Mouse (Mus musculus) cerebellum, adult (tissue): ENCODE measurements around the gene Lpcat2.
"Not testable (repeated sequence)": the region's sequence is repeated elsewhere in the genome, so short reads cannot be mapped to it uniquely, and the experiment has no call there.

Experiments used
- ATAC-seq: cut with Nextera tagmentation; 2 replicates; pipeline ENCODE4 v1.9.2; 2017; ENCODE audit warnings: mild to moderate bottlenecking, moderate library complexity, mixed read lengths; ENCODE audit not compliant: insufficient number of reproducible peaks, low FRiP score, low TSS enrichment

Gene Lpcat2

DNA sequence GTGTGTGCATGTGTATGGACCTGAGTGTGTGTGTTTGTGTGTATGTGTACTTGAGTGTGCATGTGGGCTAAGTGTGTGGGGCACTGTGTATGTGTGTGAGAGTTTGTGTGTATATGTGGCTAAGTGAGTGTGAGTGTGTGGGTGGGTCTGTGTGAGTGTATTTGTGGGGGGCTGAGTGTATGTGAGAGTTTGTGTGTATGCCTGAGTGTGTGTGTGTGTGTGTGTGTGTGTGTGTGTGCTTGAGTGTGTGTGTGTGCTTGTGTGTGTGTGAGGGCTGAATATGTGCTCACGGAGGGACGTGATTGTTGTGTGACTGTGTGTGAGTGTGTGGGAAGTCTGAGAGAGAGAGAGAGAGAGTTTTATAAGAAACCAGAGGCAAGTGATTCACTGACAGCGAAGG, 3.8 kb upstream of the Lpcat2 start:
- ATAC-seq: no peak

DNA sequence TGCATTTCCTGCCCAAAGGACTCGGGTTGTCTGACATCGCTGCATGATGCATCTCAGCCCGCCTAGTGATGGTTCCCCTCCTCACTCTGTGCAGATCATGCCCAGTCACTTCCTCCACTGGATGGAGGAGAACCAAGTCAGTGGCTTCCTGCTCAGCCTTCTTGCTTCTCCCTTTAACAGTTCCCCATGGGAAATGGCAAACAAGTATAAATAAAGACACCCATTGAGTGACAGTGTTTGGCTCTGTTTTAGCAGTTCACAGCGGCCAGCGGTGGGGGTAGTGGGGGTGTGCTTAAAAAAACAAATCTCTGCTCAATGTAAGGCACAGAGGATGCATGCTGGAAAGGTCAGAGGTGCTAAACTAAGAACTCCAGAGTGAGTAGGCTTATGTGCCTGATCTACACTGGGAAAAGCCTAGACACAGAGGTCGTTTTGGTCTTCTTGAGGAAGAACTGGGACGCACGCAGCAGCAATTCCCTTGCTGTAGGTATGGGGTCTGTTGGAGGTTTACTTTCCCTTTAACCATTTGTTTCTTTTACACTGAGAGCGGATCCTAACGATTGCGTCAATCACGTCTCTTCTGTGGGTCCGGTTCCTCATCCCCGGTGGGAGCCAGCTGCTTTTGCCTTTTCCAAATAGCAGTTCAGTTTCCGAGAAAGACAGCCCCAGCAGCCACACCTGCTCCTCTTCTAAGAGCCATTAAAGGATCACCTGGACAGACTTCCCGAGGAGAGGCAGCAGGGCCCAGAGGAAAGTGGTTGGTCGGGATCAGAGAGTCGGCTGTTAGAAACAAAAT, 1.8 kb upstream of the Lpcat2 start:
- ATAC-seq: no peak

DNA sequence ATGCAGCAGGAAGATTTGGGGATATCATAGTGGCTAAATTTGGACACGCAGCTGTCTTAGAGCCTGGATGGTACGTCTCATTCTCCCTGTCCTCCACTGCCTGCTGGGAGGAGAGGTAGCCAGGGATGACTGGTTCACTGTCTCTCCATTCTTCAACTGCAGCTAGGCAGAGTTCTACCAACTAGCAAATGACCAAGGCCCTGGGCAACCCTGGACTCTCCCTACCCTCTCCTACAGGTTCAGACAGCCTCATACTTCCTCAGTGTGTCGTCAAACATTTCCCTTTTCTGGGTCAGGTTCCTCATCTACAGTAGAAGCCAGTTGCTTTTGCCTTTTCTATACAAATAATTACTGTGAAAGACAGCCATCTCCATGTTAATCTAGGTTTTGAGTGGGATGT, 466 bp upstream of the Lpcat2 start:
- no peak for ATAC-seq

DNA sequence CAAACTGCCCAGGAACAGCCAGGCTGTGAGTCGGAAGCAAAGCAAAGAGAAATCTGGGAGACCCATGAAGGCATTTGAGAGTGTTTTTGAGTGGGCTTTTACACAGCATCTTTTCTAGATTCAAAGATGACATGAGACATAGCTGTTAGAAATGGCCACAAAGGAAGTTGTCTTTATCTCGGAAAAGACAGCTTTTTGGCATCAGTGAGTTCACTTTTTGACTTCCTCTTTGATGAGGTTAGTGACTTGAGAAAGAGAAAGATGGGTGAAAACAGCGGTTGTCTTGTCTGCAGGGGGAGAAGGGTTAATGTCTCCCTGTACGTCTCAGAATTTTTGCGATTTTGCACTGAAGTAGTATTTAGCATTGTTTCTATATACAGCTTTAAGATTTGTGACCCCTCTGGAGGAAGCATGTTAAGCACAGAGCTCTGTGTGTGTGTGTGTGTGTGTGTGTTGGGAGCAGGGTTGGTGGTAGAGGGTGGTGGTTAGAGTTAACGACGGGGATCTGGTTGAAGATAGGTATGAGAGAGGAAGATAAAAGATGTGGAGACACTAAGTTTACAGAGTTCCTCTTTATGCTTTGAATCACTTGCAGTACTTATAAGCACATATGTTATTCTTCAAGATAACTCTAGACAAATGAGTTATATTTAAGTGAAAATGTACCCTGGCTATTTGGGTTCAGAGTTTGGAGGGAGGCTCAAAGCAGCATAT, 1.3 kb downstream of the Lpcat2 start:
- ATAC-seq: no peak

DNA sequence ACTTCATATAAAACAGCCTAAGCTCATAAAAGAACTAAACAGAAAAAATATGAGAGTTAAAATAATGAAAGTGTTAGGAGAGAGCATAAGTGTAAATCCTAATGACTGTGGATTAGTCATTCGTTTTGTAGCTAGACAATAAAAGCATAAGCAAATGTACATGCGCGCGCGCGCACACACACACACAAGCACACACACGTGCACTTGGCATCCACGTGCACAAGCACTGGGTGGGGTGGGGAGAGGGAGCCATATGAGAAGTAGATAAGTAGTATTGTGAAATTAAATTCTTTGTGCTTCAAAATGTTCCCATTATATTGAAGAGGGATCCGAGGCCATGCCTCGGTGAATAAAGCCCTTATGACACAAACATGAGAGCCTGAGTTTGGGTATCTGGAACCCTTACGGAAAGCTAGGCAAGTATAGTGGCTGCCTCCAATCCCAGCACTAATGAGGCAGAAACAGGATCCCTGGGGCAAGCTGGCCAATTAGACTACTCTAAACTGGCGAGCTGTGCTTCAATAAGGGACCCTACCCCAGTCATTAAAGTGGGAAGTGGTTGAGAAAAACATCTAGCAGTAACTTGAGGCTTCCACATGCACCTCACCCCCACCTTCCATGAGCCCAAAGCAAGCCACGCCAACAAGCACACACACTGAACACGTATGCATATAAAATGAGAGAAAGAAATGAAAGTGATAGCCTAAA, 3.5 kb downstream of the Lpcat2 start:
- ATAC-seq: no peak

DNA sequence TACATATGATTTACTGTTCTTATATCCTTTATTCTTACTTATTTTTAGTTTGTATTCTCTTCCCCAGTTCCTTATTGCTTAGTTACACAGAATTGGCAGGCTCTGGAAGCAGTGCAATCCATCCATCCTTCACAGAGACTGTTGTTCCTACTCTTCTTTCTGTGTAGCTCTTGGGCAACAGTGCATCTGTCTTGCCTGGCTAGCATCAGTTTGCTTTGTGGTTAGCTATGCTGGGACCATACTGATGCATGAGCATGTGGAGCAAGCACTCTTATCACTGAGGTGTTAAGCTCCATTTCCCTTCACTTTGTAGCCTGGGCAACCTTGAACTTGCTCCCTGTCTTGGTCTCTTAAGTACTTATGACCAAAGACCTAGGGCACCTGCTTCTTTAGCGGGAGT, 6.8 kb downstream of the Lpcat2 start:
- no peak for ATAC-seq

DNA sequence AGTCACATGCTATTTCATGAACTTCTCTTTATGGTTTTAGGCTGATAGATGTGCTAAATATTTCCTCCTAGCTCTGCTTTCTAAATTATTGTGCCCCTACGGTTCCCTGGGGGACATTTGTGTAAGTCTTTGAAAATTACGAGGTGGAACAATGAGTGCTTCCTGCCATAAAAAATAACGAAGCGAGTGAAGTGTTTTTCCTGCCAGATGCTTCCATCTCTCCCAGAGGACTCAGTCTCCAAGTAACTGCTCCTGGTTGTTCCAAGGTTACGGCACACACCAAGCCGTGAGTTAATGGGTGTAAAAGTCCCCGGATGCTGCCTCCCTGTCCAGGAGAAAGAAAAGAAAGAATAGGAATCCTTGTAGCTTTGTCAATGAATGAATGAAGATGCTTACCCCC, 15.1 kb downstream of the Lpcat2 start:
- no peak for ATAC-seq

DNA sequence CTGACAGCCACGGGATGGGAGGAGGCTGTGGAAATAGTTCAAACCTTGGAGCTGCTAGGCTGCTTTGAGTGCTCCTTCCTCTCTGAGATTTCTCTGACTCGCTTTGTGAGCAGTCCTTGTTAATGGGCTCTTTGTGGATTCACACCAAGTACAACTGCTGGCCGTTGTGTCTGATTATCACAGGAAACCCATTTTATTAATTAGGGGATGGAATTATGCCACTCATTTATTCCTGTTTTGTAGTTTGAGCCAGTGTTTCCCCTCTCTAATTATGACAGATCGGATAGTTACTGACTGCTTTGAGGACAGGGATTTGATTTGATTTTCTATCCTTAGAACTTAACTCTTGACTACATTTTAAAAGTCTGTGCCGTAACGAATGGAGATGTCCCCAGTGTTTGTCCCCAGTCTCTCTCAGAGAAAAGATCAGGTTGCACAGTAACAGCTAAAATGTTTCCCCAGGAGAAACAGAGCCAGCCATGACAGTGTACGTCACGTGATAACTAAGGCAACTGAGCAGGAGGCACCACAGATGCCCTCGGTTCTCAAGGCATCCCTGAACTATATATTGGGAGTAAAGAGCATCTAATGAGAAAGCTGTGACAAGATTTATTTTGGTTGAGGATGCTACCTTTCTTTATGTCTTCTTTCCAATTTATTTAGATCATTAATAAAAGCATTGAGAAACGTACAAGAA, 17.1 kb downstream of the Lpcat2 start:
- no peak for ATAC-seq

DNA sequence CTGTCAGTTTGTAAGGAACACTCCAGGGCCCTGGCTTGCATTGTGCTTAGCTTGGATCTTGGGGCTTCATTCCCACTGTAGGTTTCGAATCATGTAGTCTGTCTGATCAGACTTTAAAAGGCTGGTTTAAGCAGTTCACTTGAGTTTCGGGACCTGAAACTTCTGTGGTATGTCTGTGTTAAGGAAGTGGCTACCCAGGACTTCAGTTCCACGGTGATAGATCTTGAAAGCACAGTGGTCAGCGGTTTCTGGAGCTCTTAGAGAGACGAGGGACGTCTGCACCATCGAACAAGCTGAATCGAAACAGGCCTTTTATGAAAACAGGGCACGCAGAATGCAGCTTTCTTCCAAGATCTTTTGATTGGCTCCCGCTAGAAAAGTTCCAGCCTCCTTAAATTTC, 20.7 kb downstream of the Lpcat2 start:
- no peak for ATAC-seq

DNA sequence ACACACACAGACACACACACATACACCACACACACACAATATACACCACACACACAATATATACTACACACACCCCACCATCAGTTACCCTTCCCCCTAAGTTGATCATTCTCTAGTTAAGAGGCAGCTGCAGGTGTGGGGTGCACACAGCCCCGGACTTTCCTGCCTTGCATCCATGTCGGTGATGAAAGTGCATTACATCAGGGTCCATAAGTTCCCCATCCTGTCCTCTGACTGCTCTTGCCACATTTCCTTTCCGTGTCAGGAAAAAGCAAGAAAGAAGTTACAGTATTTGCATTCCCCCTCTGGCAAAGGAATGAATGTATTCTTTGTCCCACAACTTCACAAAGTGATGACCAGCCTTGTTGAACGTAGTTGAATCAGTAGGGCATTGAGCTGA, 26.1 kb downstream of the Lpcat2 start:
- ATAC-seq: no peak

DNA sequence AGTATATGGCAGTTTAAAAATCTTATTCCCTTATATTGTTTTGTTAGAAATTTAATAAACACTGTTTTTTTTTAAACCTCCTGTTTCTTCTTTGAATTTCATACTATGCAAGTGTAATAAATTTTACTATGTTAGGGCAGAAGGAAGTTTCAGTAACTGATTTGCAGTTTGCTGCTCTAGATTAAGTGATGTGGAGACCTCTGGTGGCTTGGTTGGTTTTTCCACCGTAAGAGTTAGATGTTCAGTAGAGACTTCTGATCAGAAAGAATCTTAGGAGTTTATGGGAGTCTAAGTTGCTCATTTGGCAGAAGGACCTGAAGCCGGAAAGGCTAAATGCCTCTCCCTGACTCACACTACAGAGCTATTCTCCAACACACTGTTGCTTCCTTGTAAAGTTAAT, 28.6 kb downstream of the Lpcat2 start:
- ATAC-seq: no peak

DNA sequence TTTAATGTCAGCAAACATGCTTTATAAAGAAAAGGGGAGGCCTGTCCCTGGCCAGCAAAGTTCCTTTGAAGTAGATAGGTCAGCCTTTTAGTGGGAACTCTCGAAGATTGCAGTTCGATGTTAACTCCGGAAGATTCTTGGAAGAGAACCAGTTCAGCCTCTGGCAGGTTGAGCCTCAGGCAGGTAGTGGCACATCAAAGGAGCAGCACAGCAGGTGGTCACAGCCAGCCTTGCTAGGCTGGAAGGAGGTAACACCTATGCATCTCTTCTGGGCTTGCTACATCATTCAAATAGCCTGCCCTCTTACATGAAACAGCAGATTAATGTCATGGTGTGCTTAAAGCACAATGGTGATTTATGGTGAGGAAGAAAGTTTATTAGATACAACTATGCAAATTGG, 37.1 kb downstream of the Lpcat2 start:
- ATAC-seq: not testable (repeated sequence)

DNA sequence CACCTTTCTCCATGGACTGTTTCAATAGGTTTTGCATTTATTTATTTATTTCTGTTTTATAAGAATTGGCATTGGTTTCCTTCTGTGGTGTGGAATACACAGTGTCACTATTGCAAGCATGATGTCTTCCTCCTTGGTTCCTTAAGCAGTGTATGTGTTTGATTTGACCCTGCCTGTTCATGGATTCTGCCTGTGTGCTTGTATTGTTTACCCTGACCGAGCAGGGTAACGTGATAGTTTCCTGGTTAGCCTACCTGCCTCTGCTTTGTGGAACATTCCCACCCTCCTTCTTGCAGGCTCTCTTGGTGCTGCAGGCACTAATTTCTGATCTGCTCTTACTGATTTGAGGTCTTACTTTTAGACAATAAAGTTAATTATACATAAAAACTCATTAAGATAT, 38.7 kb downstream of the Lpcat2 start:
- no peak for ATAC-seq

DNA sequence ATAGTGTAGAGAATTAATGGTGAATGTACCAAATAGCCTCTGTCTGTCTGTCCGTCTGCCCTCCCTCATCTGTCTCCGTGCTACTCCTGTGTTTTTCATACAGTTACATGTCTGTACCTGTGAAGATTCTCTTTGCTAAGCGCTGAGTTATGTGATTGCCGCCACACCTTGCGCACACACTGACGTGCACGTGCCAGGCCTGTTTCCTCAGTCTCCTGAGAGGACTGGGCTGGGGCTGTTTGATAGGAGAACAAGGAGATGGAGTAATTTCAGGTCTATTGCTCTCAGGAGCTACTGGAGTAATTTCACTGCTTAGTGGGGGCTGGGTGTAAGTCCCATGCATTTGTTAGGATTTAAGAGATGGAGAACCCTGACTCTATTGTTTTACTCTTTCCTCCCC, 39.9 kb downstream of the Lpcat2 start:
- ATAC-seq: no peak

DNA sequence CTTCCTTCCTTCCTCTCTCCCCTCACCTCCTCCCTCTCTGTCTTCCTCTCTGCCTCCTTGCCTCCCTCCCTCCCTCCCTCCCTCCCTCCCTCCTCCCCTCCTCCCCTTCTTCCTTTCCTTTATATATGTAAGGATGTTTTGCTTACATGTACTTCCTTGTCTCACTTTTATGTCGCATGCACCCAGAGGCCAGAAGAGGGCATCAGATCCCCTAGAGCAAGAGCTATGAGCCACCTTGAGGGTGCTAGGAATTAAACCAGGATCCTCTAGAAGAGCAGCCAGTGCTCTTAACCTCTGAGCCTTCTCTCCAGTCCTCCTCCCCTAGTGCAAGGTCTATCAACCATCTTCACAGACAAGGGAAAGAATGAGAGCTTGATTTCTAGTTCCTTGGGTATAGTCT, 40.9 kb downstream of the Lpcat2 start:
- ATAC-seq: no peak

DNA sequence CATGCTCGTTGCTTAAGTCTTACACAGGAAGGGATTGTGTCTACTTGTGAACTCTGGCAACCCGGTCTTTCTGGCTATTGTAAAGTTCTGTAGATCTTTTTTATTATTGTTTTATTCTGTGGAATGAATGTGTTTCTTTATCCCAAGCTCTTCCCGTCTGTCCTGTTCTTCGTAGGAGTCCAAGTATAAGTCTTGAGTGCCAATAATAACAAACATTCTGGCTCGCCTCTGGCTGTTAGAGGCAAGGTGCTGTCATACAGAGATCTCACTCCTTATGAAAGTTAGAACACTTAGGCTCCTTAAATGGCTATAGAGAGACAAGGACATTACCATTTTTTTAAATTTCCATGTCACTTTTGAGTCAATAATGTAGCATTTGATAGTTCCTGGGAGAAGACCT, 41.5 kb downstream of the Lpcat2 start:
- ATAC-seq: no peak

DNA sequence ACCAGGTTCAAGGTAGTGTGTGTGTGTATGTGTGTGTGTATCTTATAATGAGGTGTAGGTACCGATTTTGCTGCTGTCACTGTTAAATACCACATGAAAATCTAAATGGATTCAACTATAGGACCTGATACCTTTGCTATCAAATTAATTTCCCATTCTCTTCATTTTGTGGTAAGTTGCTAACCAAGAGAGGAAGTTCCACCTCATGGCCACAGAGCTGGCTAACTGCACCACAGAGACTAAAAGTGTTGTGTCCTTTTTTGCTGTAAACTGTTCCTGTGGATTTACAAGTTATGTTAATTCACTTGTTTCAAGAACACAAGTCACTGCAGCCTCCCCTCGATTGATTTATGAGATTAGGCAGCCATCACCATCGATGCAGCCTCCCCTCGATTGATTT, 42.7 kb downstream of the Lpcat2 start:
- ATAC-seq: no peak

DNA sequence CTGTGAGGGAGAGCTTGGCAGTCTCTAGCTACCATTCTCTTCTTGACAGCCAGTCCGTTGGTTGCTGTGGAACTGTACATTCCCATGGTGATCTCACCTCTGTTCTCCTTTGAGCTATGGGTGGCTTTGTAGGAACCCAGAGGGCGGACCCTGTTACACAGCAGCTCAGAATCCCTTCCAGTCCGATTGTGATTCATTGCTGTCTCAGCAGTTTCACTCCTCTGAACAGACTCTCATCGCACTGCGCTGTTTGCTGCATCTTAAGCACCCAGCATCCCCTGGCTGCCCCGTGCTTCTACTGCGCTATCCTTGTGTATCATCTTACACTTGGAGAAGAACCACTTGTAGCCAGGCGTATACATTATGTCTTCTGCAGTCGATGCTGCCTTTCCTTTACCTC, 44.5 kb downstream of the Lpcat2 start:
- no peak for ATAC-seq

DNA sequence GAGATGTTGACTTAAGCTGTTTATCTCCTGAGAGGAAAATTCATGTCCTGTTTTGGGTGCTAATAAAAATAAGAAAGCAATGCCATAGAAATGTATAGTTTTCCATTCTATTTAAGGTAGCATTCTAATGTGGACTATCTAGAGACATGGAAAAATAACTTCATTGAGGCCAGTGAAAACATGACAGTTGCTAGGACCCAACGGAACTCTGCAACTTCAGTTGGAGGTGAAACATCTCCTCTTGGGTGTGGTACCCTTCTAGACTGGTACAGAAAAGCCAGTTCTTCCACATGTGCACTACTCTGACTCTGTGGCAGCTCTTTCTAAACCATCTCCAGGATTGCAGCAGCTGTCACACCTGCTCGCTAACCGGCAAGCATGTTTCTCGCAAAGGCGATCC, 46.0 kb downstream of the Lpcat2 start, which contains the start of gene Capns2:
Capns2 (plus strand) TSS at position 301 of the 400 bp plus-strand sequence.
- no peak for ATAC-seq

DNA sequence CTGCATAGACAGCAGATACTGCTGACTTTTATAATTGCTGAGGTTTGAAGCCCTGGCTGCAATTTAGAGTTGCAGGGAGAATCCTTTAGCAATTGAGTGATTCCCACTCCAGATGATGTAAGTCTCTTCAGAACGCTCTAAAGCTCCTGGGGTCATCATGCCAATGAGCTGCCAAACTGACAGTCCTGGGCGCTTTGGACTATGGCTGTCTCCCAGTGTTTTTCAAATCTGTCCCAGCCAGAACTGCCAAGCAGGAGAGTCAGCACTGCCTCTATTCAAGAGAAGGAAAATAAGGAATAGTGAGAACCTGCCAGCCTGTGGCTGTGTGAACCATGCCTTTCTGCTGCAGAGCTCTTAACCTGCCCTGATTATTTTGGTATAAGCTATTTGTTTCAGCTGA, 47.8 kb downstream of the Lpcat2 start:
- no peak for ATAC-seq
